Mouse (Mus musculus) E14TG2a.4 (cell line): ENCODE data around the gene Lin37.

Source experiments
- CTCF ChIP-seq: conservative IDR thresholded peaks from 2 replicates; pipeline ENCODE4 v1.5.1; 2014; ENCODE audit warnings: low read length
- POU5F1 ChIP-seq: IDR thresholded peaks from 2 replicates; pipeline ENCODE4 v1.6.1; 2014; ENCODE audit warnings: low read length, borderline replicate concordance

- TF ChIP-seq CTCF (no peak), POU5F1 (no peak)
Observed at GRCm38 (mm10) chr7:30564970-30565571, 5.4 kb upstream of the Lin37 start, which contains the start of gene Igflr1.
